Mouse (Mus musculus): ENCODE measurements around the gene Itpr2.

- TF ChIP-seq CTCF (IDR thresholded peaks at IDR 0.05; ENCODE audit: low read depth, low read length) (no peak), POLR2A (IDR thresholded peaks at IDR 0.05; ENCODE audit: borderline replicate concordance, low read depth, low read length) (no peak)
Observed at GRCm38 (mm10) chr6:146114731-146115302, 387.2 kb downstream of the Itpr2 start.
